Mouse (Mus musculus): ENCODE measurements at regions not wholly inside any gene's neighbourhood (a gene's known extent, or its start where the extent isn't known, plus 50 kb on each side); places are given as distances from the start of the nearest gene placed in this dataset.

DNA sequence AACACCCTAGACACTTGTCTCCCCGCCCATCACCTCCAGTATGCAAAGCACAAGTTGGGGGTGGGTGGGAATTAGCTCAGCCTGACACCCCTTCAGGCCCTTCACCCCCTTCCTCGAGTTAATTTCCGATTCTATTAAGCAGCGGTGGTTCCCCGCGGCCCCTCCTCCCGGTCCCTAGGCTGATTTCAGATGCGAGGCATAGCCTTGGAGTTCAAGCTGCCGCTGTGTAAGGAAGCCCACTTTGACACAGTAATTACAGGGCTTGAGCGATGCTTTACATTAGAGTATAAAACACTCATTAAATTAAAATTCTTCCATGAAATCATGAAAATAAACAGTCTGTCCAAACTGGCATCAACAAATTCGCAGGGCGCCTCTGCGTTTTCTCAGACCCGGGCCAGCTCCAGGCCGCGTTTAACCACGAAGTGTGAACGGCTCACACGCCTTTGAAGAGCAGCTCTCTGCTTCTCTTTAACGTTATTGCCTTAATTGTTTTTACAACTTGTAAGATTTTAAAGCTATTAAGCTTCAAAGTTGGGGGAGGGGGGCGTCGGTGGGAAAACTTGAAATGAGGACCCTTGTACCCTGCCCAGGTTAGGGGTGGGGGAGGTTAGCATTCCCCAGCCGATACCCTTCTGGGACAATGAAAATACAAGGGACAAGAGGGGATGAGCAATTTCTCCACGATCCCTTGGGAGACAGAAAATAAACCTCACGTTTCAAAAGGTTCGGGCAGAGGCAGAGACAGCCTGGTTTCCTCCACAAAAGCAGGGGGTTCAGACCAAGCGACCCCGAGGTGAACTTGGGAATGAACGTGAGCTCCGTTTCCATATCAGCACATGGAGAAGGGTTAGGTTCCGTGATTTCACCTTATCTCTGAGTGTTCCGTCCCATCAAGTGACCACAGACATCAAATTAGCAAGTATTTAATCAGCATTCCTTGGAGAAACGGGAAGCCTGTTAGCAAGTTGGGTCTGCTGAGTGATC, 114.4 kb downstream of the Dicer1 start:
- TF ChIP-seq POLR2A (IDR thresholded peaks at IDR 0.05; ENCODE audit: borderline replicate concordance, extremely low read depth, insufficient read depth, insufficient read length, poor library complexity, severe bottlenecking), result no peak
- TF ChIP-seq CTCF (IDR thresholded peaks at IDR 0.05; ENCODE audit: borderline replicate concordance, extremely low read depth, insufficient read depth, insufficient read length), result no peak

All from brain, embryonic 14.5 days (tissue).